Mouse (Mus musculus) neural tube, embryonic 11.5 days (tissue): ENCODE measurements around the gene Tppp3. TPM values are rescaled to one million over a fixed set of nuclear protein-coding genes. Genes with fewer than 3 reads are reported as not detected.

Experiments
- ATAC-seq: fragments of 200-750 bp; cut with Nextera tagmentation; 2 replicates; pipeline ENCODE4 v1.8.0; 2017; ENCODE audit warnings: moderate number of reproducible peaks, mild to moderate bottlenecking, moderate TSS enrichment, moderate library complexity; ENCODE audit not compliant: insufficient read depth, low FRiP score, low TSS enrichment
- DNase-seq: peaks from one replicate; pipeline ENCODE4 v3.0.0-alpha.2; 2015; ENCODE audit warnings: low spot score
- H3K27ac ChIP-seq: fragments of 300-500 bp; sonication (generic); 2 replicates; pipeline ENCODE4 v1.5.1; 2014; ENCODE audit warnings: low read depth, mild to moderate bottlenecking, low read length
- H3K27me3 ChIP-seq: fragments of 300-500 bp; sonication (generic); 2 replicates; pipeline ENCODE4 v1.6.1; 2014; ENCODE audit warnings: mild to moderate bottlenecking, low read length, mixed read lengths; ENCODE audit not compliant: control insufficient read depth, insufficient read depth
- H3K36me3 ChIP-seq: fragments of 300-500 bp; sonication (generic); 2 replicates; pipeline ENCODE4 v1.6.1; 2014; ENCODE audit warnings: mild to moderate bottlenecking, low read length, moderate library complexity, mixed read lengths; ENCODE audit not compliant: control insufficient read depth, insufficient read depth
- H3K4me1 ChIP-seq: fragments of 300-500 bp; sonication (generic); 2 replicates; pipeline ENCODE4 v1.6.1; 2014; ENCODE audit warnings: low read length, mixed read lengths; ENCODE audit not compliant: control insufficient read depth, insufficient read depth
- H3K4me2 ChIP-seq: fragments of 300-500 bp; sonication (generic); 2 replicates; pipeline ENCODE4 v1.6.1; 2014; ENCODE audit warnings: low read depth, mild to moderate bottlenecking, moderate library complexity
- H3K4me3 ChIP-seq: fragments of 300-500 bp; sonication (generic); 2 replicates; pipeline ENCODE4 v1.5.1; 2014; ENCODE audit warnings: low read depth, low read length
- H3K9ac ChIP-seq: fragments of 300-500 bp; sonication (generic); 2 replicates; pipeline ENCODE4 v1.6.1; 2014; ENCODE audit warnings: mild to moderate bottlenecking, low read length
- H3K9me3 ChIP-seq: fragments of 300-500 bp; sonication (generic); 2 replicates; pipeline ENCODE4 v1.6.1; 2016; ENCODE audit warnings: low read length; ENCODE audit not compliant: control insufficient read depth
- WGBS: fragments of 180-500 bp; shearing (Covaris S2); extraction: QIAGEN DNeasy Blood & Tissue Kit; methylation state at CpG from one replicate; pipeline ENCODE4 v1.1.7; 2014; 5-methylcytosine and 5-hydroxymethylcytosine counted together
- polyA plus RNA-seq: library from polyadenylated mRNA; unstranded; fragments of >200 nt; fragmentation: Nextera tagmentation; extraction: Ambion mirVana; gene quantifications from 2 replicates; pipeline ENCODE4 v1.2.1, GENCODE M21; 2014

Tppp3 gene
- polyA plus RNA-seq, 1 experiment from 2014 or later = 229 TPM

GRCm38 (mm10) chr8:105472983-105473382, 1.7 kb upstream of the Tppp3 start:
- Histone ChIP-seq H3K4me3 (no peak overlapping the region), H3K27ac (no peak overlapping the region), H3K36me3 (no peaks in the 10 kb centered on the region), H3K9ac (no peak overlapping the region), H3K4me2 (no peak overlapping the region), H3K4me1 (peaks cover 54% of the 10 kb centered on the region), H3K9me3 (no peaks in the 10 kb centered on the region), H3K27me3 (0 out of 2 replicates have a peak, but pooled peaks cover 2% of the 10 kb centered on the region)
- 42% methylated on average over 9 of the region's 9 CpGs for WGBS
- DNase-seq (no peak), ATAC-seq (no peak)

GRCm38 (mm10) chr8:105472414-105472932, 1.1 kb upstream of the Tppp3 start:
- no peak overlapping the region for H3K4me2 ChIP-seq
- 13% methylated on average over 23 of the region's 23 CpGs for WGBS
- H3K4me1 ChIP-seq = peaks cover 54% of the 10 kb centered on the region
- 0 out of 2 replicates have a peak, but pooled peaks cover 2% of the 10 kb centered on the region for H3K27me3 ChIP-seq
- H3K9ac ChIP-seq = no peak overlapping the region
- H3K4me3 ChIP-seq = no peak overlapping the region
- H3K9me3 ChIP-seq = no peaks in the 10 kb centered on the region
- peaks cover under 1% of the 10 kb centered on the region; the same call in 1 of the 2 replicates for H3K36me3 ChIP-seq
- H3K27ac ChIP-seq = no peak overlapping the region
- DNase-seq (no peak), ATAC-seq (no peak)

GRCm38 (mm10) chr8:105470681-105471313, 529 bp downstream of the Tppp3 start:
- ATAC-seq (peak; percentile 89), DNase-seq (no peak)
- H3K27me3 ChIP-seq = 0 out of 2 replicates have a peak, but pooled peaks cover 2% of the 10 kb centered on the region
- H3K4me2 ChIP-seq = peak overlapping the region; percentile 64
- peaks cover 4% of the 10 kb centered on the region; the same call in 1 of the 2 replicates for H3K36me3 ChIP-seq
- 16% methylated on average over 10 of the region's 11 CpGs for WGBS
- no peaks in the 10 kb centered on the region for H3K9me3 ChIP-seq
- peaks cover 54% of the 10 kb centered on the region for H3K4me1 ChIP-seq
- peak overlapping the region; percentile 42 for H3K4me3 ChIP-seq
- H3K27ac ChIP-seq = peak overlapping the region; percentile 79
- peak overlapping the region; percentile 39 for H3K9ac ChIP-seq

GRCm38 (mm10) chr8:105470262-105470661, 1.1 kb downstream of the Tppp3 start:
- WGBS = 63% methylated on average over 5 of the region's 5 CpGs
- no peak for DNase-seq
- Histone ChIP-seq H3K36me3 (peaks cover 4% of the 10 kb centered on the region; the same call in 1 of the 2 replicates), H3K27me3 (0 out of 2 replicates have a peak, but pooled peaks cover 2% of the 10 kb centered on the region), H3K9me3 (no peaks in the 10 kb centered on the region), H3K4me3 (peak overlapping the region; percentile 42), H3K9ac (peak overlapping the region; percentile 39), H3K4me2 (peak overlapping the region; percentile 64), H3K27ac (peak overlapping the region; percentile 79), H3K4me1 (peaks cover 50% of the 10 kb centered on the region)
- no peak for ATAC-seq

- H3K9ac ChIP-seq = peak overlapping the region; percentile 39; the same call in 1 of the 2 replicates
- 0 out of 2 replicates have a peak, but pooled peaks cover 2% of the 10 kb centered on the region for H3K27me3 ChIP-seq
- peak overlapping the region; percentile 42 for H3K4me3 ChIP-seq
- peaks cover 4% of the 10 kb centered on the region; the same call in 1 of the 2 replicates for H3K36me3 ChIP-seq
- H3K4me2 ChIP-seq = peak overlapping the region; percentile 64
- H3K27ac ChIP-seq = peak overlapping the region; percentile 79
- DNase-seq = peak; percentile 19
- H3K9me3 ChIP-seq = no peaks in the 10 kb centered on the region
- WGBS = 89% methylated on average over 5 of the region's 5 CpGs
- peaks cover 46% of the 10 kb centered on the region for H3K4me1 ChIP-seq
- no peak for ATAC-seq
These were observed 1.5 kb downstream of the Tppp3 start for GRCm38 (mm10) chr8:105469816-105470215.

- DNase-seq (peak; percentile 71), ATAC-seq (peak; percentile 42)
- Histone ChIP-seq H3K27ac (peak overlapping the region; percentile 79), H3K9ac (peak overlapping the region; percentile 39), H3K27me3 (0 out of 2 replicates have a peak, but pooled peaks cover 2% of the 10 kb centered on the region), H3K4me2 (peak overlapping the region; percentile 64), H3K4me3 (peak overlapping the region; percentile 42), H3K36me3 (peaks cover 4% of the 10 kb centered on the region; the same call in 1 of the 2 replicates), H3K4me1 (peaks cover 39% of the 10 kb centered on the region), H3K9me3 (no peaks in the 10 kb centered on the region)
- 34% methylated on average over 6 of the region's 6 CpGs for WGBS
These were observed 2.2 kb downstream of the Tppp3 start for GRCm38 (mm10) chr8:105469041-105469695.

- no peaks in the 10 kb centered on the region for H3K9me3 ChIP-seq
- ATAC-seq (no peak), DNase-seq (no peak)
- H3K4me3 ChIP-seq = no peak overlapping the region
- H3K27me3 ChIP-seq = no peaks in the 10 kb centered on the region
- no peak overlapping the region for H3K9ac ChIP-seq
- H3K4me2 ChIP-seq = no peak overlapping the region
- WGBS = 90% methylated on average over 27 of the region's 27 CpGs
- H3K36me3 ChIP-seq = peaks cover 4% of the 10 kb centered on the region; the same call in 1 of the 2 replicates
- peaks cover 33% of the 10 kb centered on the region for H3K4me1 ChIP-seq
- peak overlapping the region; percentile 20; the same call in 1 of the 2 replicates for H3K27ac ChIP-seq
These were observed 3.2 kb downstream of the Tppp3 start for GRCm38 (mm10) chr8:105468002-105468720.

- Histone ChIP-seq H3K4me3 (no peak overlapping the region), H3K9ac (no peak overlapping the region), H3K9me3 (no peaks in the 10 kb centered on the region), H3K27me3 (no peaks in the 10 kb centered on the region), H3K4me2 (no peak overlapping the region), H3K36me3 (peaks cover 4% of the 10 kb centered on the region; the same call in 1 of the 2 replicates), H3K27ac (0 out of 2 replicates have a peak overlapping the region, but pooled peaks have one; percentile 20), H3K4me1 (peaks cover 31% of the 10 kb centered on the region)
- DNase-seq (no peak), ATAC-seq (no peak)
- WGBS = 99% methylated on average over 10 of the region's 10 CpGs
These were observed 3.8 kb downstream of the Tppp3 start for GRCm38 (mm10) chr8:105467396-105467985.
